Mouse (Mus musculus) testis, postnatal 10 days (tissue): ENCODE results near the gene Commd8.
"Not testable (repeated sequence)": the region's sequence is repeated elsewhere in the genome, so short reads cannot be mapped to it uniquely, and the experiment has no call there.

Source experiments
- DNase-seq: peaks from one replicate; pipeline ENCODE4 v3.0.0; 2021; ENCODE audit warnings: low spot score

Gene Commd8

DNA sequence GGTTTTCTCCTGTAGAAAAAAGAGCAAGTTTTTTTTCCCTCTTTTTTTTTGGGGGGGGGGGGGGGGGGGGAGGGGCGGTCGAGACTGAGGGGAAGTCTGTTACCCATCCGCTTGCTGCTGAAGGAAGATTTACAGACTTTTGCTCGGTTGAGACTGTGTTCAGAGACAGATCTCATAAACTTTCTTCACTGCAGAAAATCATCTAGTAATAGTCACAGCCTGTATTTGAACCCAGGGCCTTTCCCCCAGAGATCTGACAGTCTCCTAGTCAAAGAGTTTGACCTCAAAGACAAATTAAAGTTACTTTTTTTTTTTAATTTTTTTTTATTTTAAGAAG, 264 bp upstream of the Commd8 start:
- DNase-seq = no peak

DNA sequence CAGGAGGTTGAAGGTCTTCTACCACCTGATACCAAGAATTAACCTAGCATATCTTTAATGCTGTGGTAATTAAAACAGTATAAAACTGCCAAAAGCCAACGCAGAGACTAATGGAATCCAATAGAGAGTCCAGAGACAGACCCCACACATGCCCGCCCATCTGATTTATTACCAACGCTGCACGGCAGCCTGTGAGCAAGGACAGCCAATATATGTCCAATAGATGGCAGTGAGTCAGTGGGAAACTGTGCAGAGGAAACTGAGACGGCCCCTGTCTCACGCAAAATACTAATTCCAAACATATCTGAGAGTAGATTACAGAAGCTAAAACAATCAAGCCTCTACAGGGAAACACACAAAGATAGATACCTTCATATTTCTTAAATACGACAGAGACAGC, 3.6 kb downstream of the Commd8 start:
- no peak for DNase-seq

DNA sequence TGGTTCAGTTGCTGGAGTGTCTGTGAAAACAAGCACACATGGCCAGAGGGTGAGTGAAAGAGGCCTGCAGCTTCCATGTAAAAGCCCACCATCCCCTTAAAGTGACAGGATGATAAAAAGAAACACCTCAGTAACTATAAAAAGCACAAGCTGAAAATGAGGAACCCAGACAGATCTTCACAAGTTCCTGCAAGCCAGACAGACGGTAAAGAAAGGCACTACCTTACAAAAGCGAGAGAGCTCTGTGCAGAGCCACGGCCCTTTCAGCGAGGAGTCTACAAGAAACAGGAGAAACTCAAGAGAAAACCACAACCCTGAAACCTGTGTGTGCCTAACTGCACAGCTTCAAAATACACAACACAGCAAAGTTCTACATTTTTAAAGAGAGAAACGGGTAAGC, 5.1 kb downstream of the Commd8 start:
- no peak for DNase-seq

DNA sequence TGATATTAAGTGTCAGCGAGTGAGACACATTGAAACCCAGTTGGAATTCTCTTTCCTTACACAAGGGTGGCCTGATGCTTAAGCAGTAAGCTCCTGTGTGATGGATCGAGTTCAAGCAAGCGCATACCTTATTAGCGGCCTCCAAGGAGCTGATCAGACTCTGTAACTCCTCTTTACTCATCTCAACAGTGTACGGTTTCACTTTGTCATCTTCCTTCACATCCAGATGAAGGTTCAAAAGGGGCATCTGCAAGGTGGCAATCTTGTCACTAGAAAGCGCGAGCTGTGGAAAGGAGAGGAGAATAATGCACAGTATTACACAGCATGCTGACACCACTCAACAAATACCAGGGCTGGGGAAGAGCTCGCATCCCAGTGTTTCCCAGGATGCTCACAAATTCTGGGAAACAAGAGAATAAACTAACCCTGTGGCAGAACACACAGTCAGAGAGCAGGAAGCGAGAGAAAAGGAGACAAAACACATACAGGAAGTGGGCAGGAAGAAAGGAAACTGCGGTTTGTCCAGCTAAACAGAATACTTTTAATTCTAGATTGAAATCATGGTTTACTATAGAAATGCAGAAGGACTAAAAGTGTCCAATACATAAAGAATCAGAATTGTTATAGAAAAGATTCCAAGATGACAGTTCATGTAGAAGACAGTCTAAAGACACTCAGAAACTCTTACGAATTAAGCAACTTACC, 7.1 kb downstream of the Commd8 start:
- no peak for DNase-seq

DNA sequence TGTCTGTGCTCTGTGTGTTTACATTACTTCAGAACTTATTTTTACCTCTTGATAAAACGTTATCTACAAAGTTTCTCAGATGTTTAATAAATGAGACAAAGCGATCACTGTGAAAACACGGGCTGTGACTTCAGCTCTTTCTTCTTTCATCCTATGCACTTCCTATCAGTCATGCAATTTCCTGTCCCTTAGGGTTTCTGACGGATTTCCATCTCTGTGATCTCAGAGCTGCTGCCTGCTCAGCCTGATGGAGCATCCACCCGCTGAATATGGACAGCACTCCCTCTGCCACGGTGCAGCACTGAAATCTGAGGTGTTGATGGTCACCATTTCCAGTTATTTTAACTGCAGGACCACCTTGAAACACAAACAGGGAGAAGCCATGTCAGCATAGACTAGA, 8.5 kb downstream of the Commd8 start:
- no peak for DNase-seq

DNA sequence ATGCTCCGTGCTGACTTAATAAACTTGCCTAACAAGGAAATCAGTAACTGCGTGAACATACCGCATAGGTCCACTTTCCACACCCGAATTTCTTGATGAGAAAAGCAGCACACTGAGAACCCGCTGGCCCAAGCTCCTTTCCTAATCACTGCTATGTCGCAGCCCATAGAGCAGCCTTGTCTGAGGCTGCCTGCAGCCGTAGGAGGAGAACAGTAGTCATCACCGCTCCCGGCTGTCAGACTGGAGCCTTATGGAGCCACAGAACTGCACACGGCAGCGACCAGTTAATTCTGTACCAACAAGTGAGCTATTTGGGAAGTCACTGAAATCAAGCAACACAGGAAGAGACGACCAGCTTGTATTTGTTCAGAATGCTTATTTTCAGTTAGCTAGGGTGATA, 9.3 kb downstream of the Commd8 start:
- DNase-seq = no peak

DNA sequence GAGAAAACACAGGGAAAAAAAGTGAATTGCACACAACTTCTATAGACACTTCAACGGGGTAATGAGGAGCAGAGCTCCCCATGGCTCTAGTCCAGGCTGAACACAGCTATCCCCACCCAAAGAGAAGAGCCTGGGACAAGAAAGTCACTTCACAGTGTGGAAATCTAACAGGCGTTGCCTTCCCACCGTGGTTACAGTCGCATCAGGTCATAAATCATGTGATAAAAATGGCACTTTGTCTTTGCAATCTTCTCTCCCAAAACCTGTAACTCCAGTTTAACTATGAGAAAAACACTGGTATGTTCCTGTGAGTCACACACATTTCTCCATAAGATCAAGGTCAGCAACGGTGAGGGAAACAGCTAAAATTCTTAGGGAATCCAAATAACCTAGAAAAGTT, 11.4 kb downstream of the Commd8 start:
- DNase-seq = no peak

DNA sequence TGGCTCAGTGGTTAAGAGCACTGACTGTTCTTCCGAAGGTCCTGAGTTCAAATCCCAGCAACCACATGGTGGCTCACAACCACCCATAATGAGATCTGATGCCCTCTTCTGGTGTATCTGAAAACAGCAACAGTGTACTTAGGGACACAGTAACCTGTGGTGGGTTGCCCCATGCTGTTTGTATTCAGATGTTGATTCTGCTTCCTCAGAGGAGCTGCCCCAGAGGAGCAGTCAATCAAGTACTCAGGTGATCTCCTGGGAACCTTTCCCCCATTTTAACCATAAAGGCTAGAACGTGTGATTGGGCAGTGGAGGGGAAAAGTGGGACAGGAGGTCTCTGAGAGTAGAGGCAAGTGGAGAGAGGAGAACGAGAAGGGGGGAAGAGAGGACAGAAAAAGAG, 12.3 kb downstream of the Commd8 start:
- DNase-seq = not testable (repeated sequence)

DNA sequence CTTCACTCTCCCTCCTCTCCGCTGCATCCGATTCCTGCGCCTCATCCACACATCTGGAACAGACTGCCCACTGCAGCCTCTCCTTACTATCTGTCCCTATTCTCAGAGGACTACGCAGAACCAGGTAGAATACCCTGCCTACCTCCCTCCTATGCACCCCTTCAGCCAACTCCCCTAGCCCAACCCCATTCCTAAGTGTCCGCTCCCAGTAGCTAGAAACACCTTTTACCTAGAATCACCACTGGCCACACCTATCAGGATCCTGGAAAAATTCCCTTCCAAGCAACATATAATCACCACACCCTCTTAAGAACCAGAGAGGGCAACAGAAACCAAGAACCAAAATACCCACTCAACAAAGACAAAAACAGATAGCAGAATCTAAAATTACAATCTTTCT, 17.1 kb downstream of the Commd8 start:
- DNase-seq = no peak

DNA sequence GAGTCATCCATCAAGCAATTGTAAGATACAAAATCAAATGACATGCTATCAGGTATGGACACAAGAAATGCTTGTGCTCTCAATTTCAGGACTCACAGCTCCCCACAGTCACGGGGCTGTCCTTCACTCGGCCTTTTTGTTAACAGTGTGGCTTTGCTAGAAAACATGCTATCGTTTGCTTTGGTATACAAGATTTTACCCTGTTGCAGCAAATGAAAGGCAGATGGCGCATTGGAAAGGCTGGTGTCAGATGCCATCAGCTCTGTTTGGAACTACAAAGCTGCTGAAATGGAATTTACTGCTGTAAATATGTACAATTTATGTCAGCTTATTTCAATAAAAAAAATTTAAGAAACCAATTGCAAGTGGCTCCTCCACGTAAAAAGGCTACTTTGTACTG, 19.3 kb downstream of the Commd8 start:
- DNase-seq = no peak

DNA sequence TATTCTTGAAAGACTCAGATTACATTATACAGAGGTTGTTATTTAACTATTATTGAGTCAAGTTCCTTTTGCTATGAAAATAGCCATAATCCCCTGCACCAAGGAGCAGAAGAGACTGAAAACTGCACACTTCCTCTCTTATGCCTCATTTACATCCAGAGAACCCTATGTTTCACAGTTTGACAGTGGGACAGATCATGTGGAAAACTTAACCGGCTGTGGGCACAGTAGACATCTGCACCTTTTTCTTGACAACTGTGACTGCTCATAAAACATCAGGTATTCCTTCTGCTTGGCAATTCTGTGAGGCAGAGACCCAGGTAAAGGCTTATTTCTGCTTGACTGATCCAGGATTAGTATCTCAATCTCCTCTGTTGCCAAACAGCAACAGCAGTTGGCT, 28.4 kb downstream of the Commd8 start:
- DNase-seq = no peak

DNA sequence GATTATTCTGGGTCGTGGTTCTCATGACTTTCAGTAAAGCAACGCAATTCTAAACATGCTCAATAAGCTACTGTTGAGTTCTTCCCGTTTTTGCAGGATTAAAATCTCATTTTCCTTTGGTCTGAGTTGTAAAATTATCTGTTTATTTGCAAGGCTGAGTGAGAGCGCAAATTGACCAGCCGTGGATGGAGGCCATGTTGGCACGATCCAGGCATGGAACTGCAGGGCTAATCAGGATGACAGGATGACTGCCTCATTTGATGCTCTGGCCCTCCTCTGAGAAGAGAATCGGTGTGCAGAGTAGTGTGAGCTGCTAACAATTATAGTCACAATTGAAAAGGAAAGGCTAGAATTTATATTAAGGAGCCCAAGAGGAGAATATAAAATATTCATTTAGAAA, 29.7 kb downstream of the Commd8 start:
- DNase-seq = no peak

DNA sequence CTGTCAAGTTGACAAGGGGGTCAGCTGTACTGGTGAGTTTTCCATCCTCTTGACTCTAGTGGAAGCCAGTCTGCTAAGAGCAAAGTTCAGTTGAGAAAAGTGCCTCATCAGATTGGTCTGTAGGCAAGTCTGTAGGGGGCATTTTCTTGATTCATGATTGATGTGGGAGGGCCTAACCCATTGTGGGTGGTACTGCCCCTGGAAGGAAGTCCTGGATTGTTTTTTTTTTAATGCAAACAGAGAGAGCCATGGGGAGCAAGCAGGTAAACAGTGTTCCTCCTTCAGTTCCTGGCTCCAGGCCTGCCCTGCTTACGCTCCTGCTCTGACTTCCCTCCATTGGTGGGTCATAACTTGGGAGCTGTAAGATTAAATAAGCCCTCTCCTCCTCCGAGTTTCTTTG, 34.1 kb downstream of the Commd8 start:
- DNase-seq = no peak

DNA sequence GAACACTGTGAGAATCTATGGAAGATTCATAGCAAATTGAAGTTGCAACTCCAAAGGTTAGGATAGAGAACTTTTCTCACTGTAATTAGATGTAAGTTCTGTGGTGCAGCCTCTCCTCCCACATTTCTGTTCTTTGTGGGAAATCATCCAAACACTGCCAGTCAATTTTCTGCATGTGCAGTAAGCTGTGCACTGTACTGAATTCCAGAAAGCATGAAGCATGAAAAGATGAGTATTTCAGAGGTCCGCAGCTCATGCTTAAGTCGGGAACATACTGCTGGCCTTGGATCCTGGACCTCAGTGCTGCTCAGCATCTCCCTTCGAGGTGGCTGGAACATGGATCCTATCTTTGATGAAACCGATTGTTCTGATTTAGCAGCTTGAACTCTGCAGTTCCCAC, 41.3 kb downstream of the Commd8 start:
- DNase-seq = no peak

DNA sequence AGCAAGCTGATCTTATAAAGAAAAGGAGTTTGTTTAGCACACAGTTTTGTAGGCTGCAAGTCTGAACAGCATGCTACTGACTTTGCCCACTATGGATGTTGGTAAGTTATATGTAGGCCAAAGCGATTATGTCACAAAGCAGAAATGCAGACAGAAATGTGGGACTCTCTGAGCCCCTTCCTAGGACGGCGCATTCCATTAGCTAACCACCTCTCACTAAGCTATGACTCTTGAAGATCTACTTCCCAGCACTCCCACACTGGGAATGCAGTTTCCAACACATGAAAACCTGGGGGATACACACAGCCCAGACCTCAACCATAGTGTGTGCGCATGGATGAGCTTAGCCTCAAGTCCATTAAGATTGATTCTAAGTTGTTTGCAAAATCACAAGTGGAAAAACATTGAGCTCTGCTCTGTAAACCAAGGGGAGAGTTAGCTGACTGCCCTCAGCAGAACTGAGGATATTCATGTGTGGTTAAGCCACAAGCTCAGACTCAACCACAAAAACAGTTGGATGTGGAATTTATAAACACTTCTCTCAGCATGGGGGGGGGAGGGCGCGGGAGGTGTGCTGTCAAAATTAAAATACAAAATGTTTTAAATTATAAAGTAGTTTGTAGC, 45.5 kb downstream of the Commd8 start:
- no peak for DNase-seq
